Mouse (Mus musculus): ENCODE measurements around the gene Rchy1.

DNA sequence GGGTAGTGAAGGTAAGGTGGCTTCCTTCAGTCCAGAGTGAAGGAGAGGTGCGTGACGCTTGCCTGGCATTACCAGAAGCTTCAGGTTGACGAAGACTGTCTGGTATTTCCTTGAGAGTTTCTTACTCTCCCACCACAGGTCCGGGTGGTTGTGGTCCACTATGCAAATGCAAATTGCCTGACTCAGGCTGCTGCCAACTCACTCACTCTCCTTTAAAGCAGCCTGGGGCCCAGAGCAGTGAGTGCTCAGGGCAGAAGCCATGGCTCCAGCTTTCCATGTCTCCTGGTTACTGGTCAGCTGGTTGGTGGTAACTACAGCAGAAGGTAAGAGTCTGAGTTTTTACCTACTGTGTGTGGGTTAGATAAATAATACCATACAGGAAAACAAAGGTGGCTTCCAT is 24.4 kb upstream of the Rchy1 start, which contains the start of gene Odaph:
- TF ChIP-seq POLR2A (IDR thresholded peaks at IDR 0.05; ENCODE audit: borderline replicate concordance, extremely low read depth, low read depth, low read length) (no peak), CTCF (IDR thresholded peaks at IDR 0.05; ENCODE audit: insufficient read depth, low read length) (no peak)
